Mouse (Mus musculus) cerebellum, adult 2 months (tissue): ENCODE measurements around the gene 3110082J24Rik. TPM values are rescaled to one million over a fixed set of nuclear protein-coding genes. Genes with fewer than 3 reads are reported as not detected.
A peak's percentile ranks its signal among the peaks of the same experiment; 100 is the strongest.
"Not testable (repeated sequence)": the region's sequence is repeated elsewhere in the genome, so short reads cannot be mapped to it uniquely, and the experiment has no call there.

Experiments used
- DNase-seq, 2 experiments: peaks; one replicate each; pipeline ENCODE4 v3.0.0; 2021
- H3K27ac ChIP-seq: fragments of 200-500 bp; 2 replicates; pipeline ENCODE4 v1.5.1; 2012; ENCODE audit warnings: low read length, control low read depth, inconsistent platforms; ENCODE audit not compliant: insufficient read depth
- H3K27me3 ChIP-seq: fragments of 200-500 bp; 2 replicates; pipeline ENCODE4 v1.6.1; 2012; ENCODE audit warnings: inconsistent platforms, mild to moderate bottlenecking, low read length, moderate library complexity; ENCODE audit not compliant: control insufficient read depth, insufficient read depth
- H3K4me1 ChIP-seq: fragments of 200-500 bp; 2 replicates; pipeline ENCODE4 v1.6.1; 2011; ENCODE audit warnings: low read length; ENCODE audit not compliant: control insufficient read depth, insufficient read depth
- H3K4me3 ChIP-seq: fragments of 200-500 bp; replicated peaks from 2 replicates; pipeline ENCODE3; 2011; ENCODE audit warnings: mild to moderate bottlenecking, low read depth, low read length, control low read depth; ENCODE audit not compliant: insufficient read depth
- CTCF ChIP-seq: fragments of 200-500 bp; IDR thresholded peaks from 2 replicates; pipeline ENCODE4 v1.5.1; 2011; ENCODE audit warnings: low read depth, mild to moderate bottlenecking, control low read depth, low read length, moderate library complexity, borderline replicate concordance; ENCODE audit not compliant: insufficient read depth
- POLR2A ChIP-seq: fragments of 200-500 bp; IDR thresholded peaks from 2 replicates; pipeline ENCODE4 v1.6.1; 2011; ENCODE audit warnings: low read length, control low read depth, borderline replicate concordance; ENCODE audit not compliant: insufficient read depth
- WGBS: fragments of 180-500 bp; shearing (Covaris S2); methylation state at CpG from one replicate; pipeline ENCODE4 v1.1.7; 2018; 5-methylcytosine and 5-hydroxymethylcytosine counted together
- polyA plus RNA-seq: library from polyadenylated mRNA; depleted of rRNA; stranded (reverse); fragments of >200 nt; gene quantifications from 2 replicates; pipeline ENCODE4 v1.2.3, GENCODE M21; 2012

3110082J24Rik gene
- polyA plus RNA-seq, 1 experiment = 7.0 TPM

GRCm38 (mm10) chr5:30095731-30096130 is 10.2 kb downstream of the 3110082J24Rik start:
- Histone ChIP-seq H3K27me3 (no peaks in the 10 kb centered on the region), H3K27ac (no peak overlapping the region), H3K4me1 (peaks cover 7% of the 10 kb centered on the region), H3K4me3 (no peak overlapping the region)
- DNase-seq = peak; percentile 53 to 70
- WGBS = 32% methylated on average over 6 of the region's 6 CpGs
- TF ChIP-seq CTCF = no peak
- no peak for TF ChIP-seq POLR2A

- WGBS = 62% methylated on average over 2 of the region's 2 CpGs
- no peak overlapping the region for H3K27ac ChIP-seq
- no peak overlapping the region for H3K4me3 ChIP-seq
- H3K4me1 ChIP-seq = peaks cover 7% of the 10 kb centered on the region
- no peaks in the 10 kb centered on the region for H3K27me3 ChIP-seq
- no peak for DNase-seq
- no peak for TF ChIP-seq POLR2A
These were observed 11.5 kb downstream of the 3110082J24Rik start for GRCm38 (mm10) chr5:30094399-30094798.

GRCm38 (mm10) chr5:30092701-30093100 is 13.2 kb downstream of the 3110082J24Rik start:
- Histone ChIP-seq H3K4me3 (no peak overlapping the region), H3K4me1 (peaks cover 7% of the 10 kb centered on the region), H3K27me3 (no peaks in the 10 kb centered on the region), H3K27ac (no peak overlapping the region)
- TF ChIP-seq CTCF = no peak
- no peak for TF ChIP-seq POLR2A
- DNase-seq = no peak
- WGBS = 66% methylated on average over 13 of the region's 13 CpGs

- WGBS = 9% methylated on average over 45 of the region's 45 CpGs
- DNase-seq = peak; percentile 65 to 67
- TF ChIP-seq POLR2A = peak; percentile 27; the same call in 1 of the 2 replicates
- TF ChIP-seq CTCF = no peak
- Histone ChIP-seq H3K4me1 (no peaks in the 10 kb centered on the region), H3K4me3 (peak within 1 kb of the TSS; percentile 68), H3K27ac (no peak within 1 kb of the TSS), H3K27me3 (no peaks in the 10 kb centered on the region)
These were observed 32.8 kb downstream of the 3110082J24Rik start, which contains the start of gene Tyms for GRCm38 (mm10) chr5:30072825-30073821. Tyms (minus strand) TSS chr5:30073617.

GRCm38 (mm10) chr5:30072377-30072776 is 33.5 kb downstream of the 3110082J24Rik start:
- TF ChIP-seq CTCF = no peak
- TF ChIP-seq POLR2A = no peak
- no peak overlapping the region for H3K4me3 ChIP-seq
- 85% methylated on average over 3 of the region's 3 CpGs for WGBS

GRCm38 (mm10) chr5:30071677-30072076 is 34.2 kb downstream of the 3110082J24Rik start:
- no peak overlapping the region for H3K27ac ChIP-seq
- H3K4me1 ChIP-seq = no peaks in the 10 kb centered on the region
- TF ChIP-seq CTCF (no peak), POLR2A (no peak)
- no peaks in the 10 kb centered on the region for H3K27me3 ChIP-seq
- DNase-seq = no peak
- H3K4me3 ChIP-seq = no peak overlapping the region
- WGBS = 62% methylated on average over 6 of the region's 6 CpGs

More at GRCm38 (mm10) chr5:30072377-30072776, 33.5 kb downstream of the 3110082J24Rik start:
- H3K27me3 ChIP-seq = no peaks in the 10 kb centered on the region
- no peaks in the 10 kb centered on the region for H3K4me1 ChIP-seq
- no peak for DNase-seq
- H3K27ac ChIP-seq = no peak overlapping the region

GRCm38 (mm10) chr5:30067726-30068125 is 38.2 kb downstream of the 3110082J24Rik start:
- WGBS = 66% methylated on average over 6 of the region's 6 CpGs
- DNase-seq = no peak
- H3K4me1 ChIP-seq = no peaks in the 10 kb centered on the region
- no peak overlapping the region for H3K4me3 ChIP-seq
- H3K27me3 ChIP-seq = no peaks in the 10 kb centered on the region
- no peak overlapping the region for H3K27ac ChIP-seq
- TF ChIP-seq CTCF (no peak), POLR2A (no peak)

GRCm38 (mm10) chr5:30059607-30060006 is 46.3 kb downstream of the 3110082J24Rik start:
- H3K4me1 ChIP-seq, H3K27me3 ChIP-seq, H3K4me3 ChIP-seq, DNase-seq, H3K27ac ChIP-seq: not testable (repeated sequence)
- WGBS = 65% methylated on average over 5 of the region's 5 CpGs
